Mouse (Mus musculus): ENCODE measurements at regions not wholly inside any gene's neighbourhood (a gene's known extent, or its start where the extent isn't known, plus 50 kb on each side); places are given as distances from the start of the nearest gene placed in this dataset.

GRCm38 (mm10) chr13:111980205-111980595, 171.4 kb upstream of the Map3k1 start:
- Histone ChIP-seq H3K9ac (replicated peaks) (no peak overlapping the region), H3K4me3 (replicated peaks) (no peak overlapping the region), H3K4me2 (no peak overlapping the region), H3K9me3 (peaks cover 3% of the 10 kb centered on the region; the same call in 1 of the 2 replicates), H3K27ac (no peak overlapping the region), H3K27me3 (no peaks in the 10 kb centered on the region), H3K4me1 (replicated peaks) (peaks cover 15% of the 10 kb centered on the region), H3K36me3 (no peaks in the 10 kb centered on the region)
- 60% methylated on average over 12 of the region's 12 CpGs for WGBS
- ATAC-seq (ENCODE audit: insufficient number of reproducible peaks, insufficient read depth, low FRiP score, low TSS enrichment, low read depth): no peak

- ATAC-seq (ENCODE audit: insufficient number of reproducible peaks, insufficient read depth, low FRiP score, low TSS enrichment, low read depth): no peak
- H3K4me1 ChIP-seq (replicated peaks): peaks cover 15% of the 10 kb centered on the region
Observed at GRCm38 (mm10) chr13:111981103-111981502, 172.3 kb upstream of the Map3k1 start.

GRCm38 (mm10) chr13:111982796-111983460, 174.1 kb upstream of the Map3k1 start:
- H3K4me1 ChIP-seq (replicated peaks): peaks cover 15% of the 10 kb centered on the region
- ATAC-seq (ENCODE audit: insufficient number of reproducible peaks, insufficient read depth, low FRiP score, low TSS enrichment, low read depth): no peak
- H3K9me3 ChIP-seq: no peaks in the 10 kb centered on the region
- no peak overlapping the region for H3K9ac ChIP-seq (replicated peaks)
- no peak overlapping the region for H3K4me2 ChIP-seq
- H3K27ac ChIP-seq: no peak overlapping the region
- 89% methylated on average over 6 of the region's 6 CpGs for WGBS
- no peak overlapping the region for H3K4me3 ChIP-seq (replicated peaks)
- H3K36me3 ChIP-seq: no peaks in the 10 kb centered on the region
- H3K27me3 ChIP-seq: no peaks in the 10 kb centered on the region

More at GRCm38 (mm10) chr13:111981103-111981502, 172.3 kb upstream of the Map3k1 start:
- Histone ChIP-seq H3K4me2 (no peak overlapping the region), H3K4me3 (replicated peaks) (no peak overlapping the region), H3K27ac (no peak overlapping the region), H3K27me3 (no peaks in the 10 kb centered on the region), H3K9ac (replicated peaks) (no peak overlapping the region), H3K36me3 (no peaks in the 10 kb centered on the region), H3K9me3 (peaks cover 3% of the 10 kb centered on the region; the same call in 1 of the 2 replicates)
- WGBS: 89% methylated on average over 2 of the region's 2 CpGs

GRCm38 (mm10) chr13:111984081-111984574, 175.3 kb upstream of the Map3k1 start:
- no peak for ATAC-seq (ENCODE audit: insufficient number of reproducible peaks, insufficient read depth, low FRiP score, low TSS enrichment, low read depth)
- no peak overlapping the region for H3K9ac ChIP-seq (replicated peaks)
- no peak overlapping the region for H3K4me2 ChIP-seq
- H3K36me3 ChIP-seq: no peaks in the 10 kb centered on the region
- no peak overlapping the region for H3K4me3 ChIP-seq (replicated peaks)
- peaks cover 12% of the 10 kb centered on the region for H3K4me1 ChIP-seq (replicated peaks)
- H3K9me3 ChIP-seq: no peaks in the 10 kb centered on the region
- H3K27me3 ChIP-seq: no peaks in the 10 kb centered on the region
- no peak overlapping the region for H3K27ac ChIP-seq
- WGBS: 67% methylated on average over 10 of the region's 10 CpGs

GRCm38 (mm10) chr13:111985406-111985805, 176.6 kb upstream of the Map3k1 start:
- no peak overlapping the region for H3K4me3 ChIP-seq (replicated peaks)
- no peaks in the 10 kb centered on the region for H3K27me3 ChIP-seq
- H3K9ac ChIP-seq (replicated peaks): no peak overlapping the region
- H3K9me3 ChIP-seq: no peaks in the 10 kb centered on the region
- WGBS: 86% methylated on average over 5 of the region's 5 CpGs
- H3K4me2 ChIP-seq: no peak overlapping the region
- no peak for ATAC-seq (ENCODE audit: insufficient number of reproducible peaks, insufficient read depth, low FRiP score, low TSS enrichment, low read depth)
- no peak overlapping the region for H3K27ac ChIP-seq
- H3K4me1 ChIP-seq (replicated peaks): peaks cover 7% of the 10 kb centered on the region; the same call in 1 of the 2 replicates
- no peaks in the 10 kb centered on the region for H3K36me3 ChIP-seq

GRCm38 (mm10) chr13:111986681-111987080, 177.9 kb upstream of the Map3k1 start:
- Histone ChIP-seq H3K9me3 (no peaks in the 10 kb centered on the region), H3K4me2 (no peak overlapping the region), H3K9ac (replicated peaks) (no peak overlapping the region), H3K4me3 (replicated peaks) (no peak overlapping the region), H3K27ac (no peak overlapping the region), H3K27me3 (peaks cover 3% of the 10 kb centered on the region; the same call in 1 of the 2 replicates), H3K36me3 (no peaks in the 10 kb centered on the region), H3K4me1 (replicated peaks) (peaks cover 7% of the 10 kb centered on the region; the same call in 1 of the 2 replicates)
- ATAC-seq (ENCODE audit: insufficient number of reproducible peaks, insufficient read depth, low FRiP score, low TSS enrichment, low read depth): no peak
- 83% methylated on average over 15 of the region's 15 CpGs for WGBS

GRCm38 (mm10) chr13:111987420-111987819, 178.6 kb upstream of the Map3k1 start:
- Histone ChIP-seq H3K36me3 (no peaks in the 10 kb centered on the region), H3K4me3 (replicated peaks) (no peak overlapping the region), H3K9me3 (no peaks in the 10 kb centered on the region), H3K27me3 (peaks cover 3% of the 10 kb centered on the region; the same call in 1 of the 2 replicates), H3K27ac (no peak overlapping the region), H3K4me2 (no peak overlapping the region), H3K9ac (replicated peaks) (no peak overlapping the region), H3K4me1 (replicated peaks) (peaks cover 7% of the 10 kb centered on the region; the same call in 1 of the 2 replicates)
- ATAC-seq (ENCODE audit: insufficient number of reproducible peaks, insufficient read depth, low FRiP score, low TSS enrichment, low read depth): no peak
- WGBS: 86% methylated on average over 3 of the region's 3 CpGs

GRCm38 (mm10) chr13:111990913-111991534, 182.2 kb upstream of the Map3k1 start:
- no peak for ATAC-seq (ENCODE audit: insufficient number of reproducible peaks, insufficient read depth, low FRiP score, low TSS enrichment, low read depth)

GRCm38 (mm10) chr13:111992075-111992847, 183.5 kb upstream of the Map3k1 start:
- H3K4me3 ChIP-seq (replicated peaks): no peak overlapping the region
- no peak overlapping the region for H3K27ac ChIP-seq
- H3K9me3 ChIP-seq: no peaks in the 10 kb centered on the region
- no peak overlapping the region for H3K4me2 ChIP-seq
- peaks cover 3% of the 10 kb centered on the region; the same call in 1 of the 2 replicates for H3K27me3 ChIP-seq
- no peaks in the 10 kb centered on the region for H3K36me3 ChIP-seq
- H3K4me1 ChIP-seq (replicated peaks): no peaks in the 10 kb centered on the region
- no peak for ATAC-seq (ENCODE audit: insufficient number of reproducible peaks, insufficient read depth, low FRiP score, low TSS enrichment, low read depth)
- WGBS: 79% methylated on average over 9 of the region's 9 CpGs
- no peak overlapping the region for H3K9ac ChIP-seq (replicated peaks)

More at GRCm38 (mm10) chr13:111990913-111991534, 182.2 kb upstream of the Map3k1 start:
- Histone ChIP-seq H3K36me3 (no peaks in the 10 kb centered on the region), H3K9me3 (no peaks in the 10 kb centered on the region), H3K4me1 (replicated peaks) (no peaks in the 10 kb centered on the region), H3K4me3 (replicated peaks) (no peak overlapping the region), H3K27me3 (peaks cover 3% of the 10 kb centered on the region; the same call in 1 of the 2 replicates), H3K9ac (replicated peaks) (no peak overlapping the region), H3K27ac (no peak overlapping the region), H3K4me2 (no peak overlapping the region)
- 15% methylated on average over 11 of the region's 11 CpGs for whole genome bisulfite sequencing

GRCm38 (mm10) chr13:111994862-111995490, 186.2 kb upstream of the Map3k1 start:
- Histone ChIP-seq H3K36me3 (no peaks in the 10 kb centered on the region), H3K4me1 (replicated peaks) (no peaks in the 10 kb centered on the region), H3K4me3 (replicated peaks) (no peak overlapping the region), H3K27ac (no peak overlapping the region), H3K9ac (replicated peaks) (no peak overlapping the region), H3K4me2 (no peak overlapping the region), H3K27me3 (peaks cover 3% of the 10 kb centered on the region; the same call in 1 of the 2 replicates), H3K9me3 (no peaks in the 10 kb centered on the region)
- ATAC-seq (ENCODE audit: insufficient number of reproducible peaks, insufficient read depth, low FRiP score, low TSS enrichment, low read depth): no peak
- 80% methylated on average over 5 of the region's 5 CpGs for WGBS
